Mouse (Mus musculus) 416B (cell line): ENCODE results near the gene Pja2.
A peak's percentile ranks its signal among the peaks of the same experiment; 100 is the strongest.
"Not testable (repeated sequence)": the region's sequence is repeated elsewhere in the genome, so short reads cannot be mapped to it uniquely, and the experiment has no call there.

Experiments
- DNase-seq: peaks from one replicate; pipeline ENCODE4 v3.0.0; 2011; ENCODE audit warnings: low read depth

The Pja2 gene

DNA sequence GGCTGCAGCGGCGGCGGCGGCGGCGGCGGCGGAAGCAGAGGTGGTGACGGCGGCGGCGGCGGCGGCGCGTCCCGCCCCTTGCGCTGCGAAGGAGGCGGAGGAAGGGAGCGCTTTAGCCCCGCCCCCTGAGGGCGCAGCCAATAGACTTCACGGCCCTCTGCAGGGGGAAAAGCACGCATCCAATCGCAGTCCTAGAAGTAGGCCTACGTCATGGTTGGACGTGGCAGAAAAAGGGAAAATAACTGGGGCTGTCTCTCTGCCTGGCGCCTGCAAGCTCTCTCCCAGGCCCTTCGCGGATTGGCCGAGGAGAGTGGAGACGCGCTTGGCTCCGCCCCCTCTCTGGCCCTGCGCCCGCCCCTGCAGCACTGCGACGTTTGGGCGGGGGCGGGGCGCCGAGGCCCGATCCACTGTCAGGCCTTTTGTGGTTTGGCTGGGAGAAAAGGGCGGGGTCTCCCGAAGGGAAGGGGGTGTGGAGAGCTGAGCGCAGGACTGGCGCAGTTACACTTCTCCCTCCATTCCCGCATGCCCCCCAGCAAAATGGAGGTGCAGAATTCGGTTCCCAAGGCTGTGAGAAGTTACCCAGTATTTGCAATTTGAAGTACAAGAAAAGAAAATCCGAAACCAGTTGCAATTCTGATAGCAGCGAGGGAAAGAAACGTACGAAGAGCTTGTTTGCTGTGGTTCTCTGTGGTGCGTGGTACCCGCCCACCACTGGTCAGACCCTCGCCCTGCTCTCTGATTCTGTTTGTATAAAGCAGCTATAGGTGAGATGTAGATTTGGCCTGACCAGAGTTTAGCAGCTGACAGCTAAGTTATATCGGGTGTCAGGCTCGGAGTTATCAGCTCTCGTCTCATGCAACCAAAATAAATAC, at the start of gene Pja2:
Gene Pja2, minus strand, starts transcription at position 19 of the 872 bp plus-strand sequence.
- peak; percentile 100 for DNase-seq

DNA sequence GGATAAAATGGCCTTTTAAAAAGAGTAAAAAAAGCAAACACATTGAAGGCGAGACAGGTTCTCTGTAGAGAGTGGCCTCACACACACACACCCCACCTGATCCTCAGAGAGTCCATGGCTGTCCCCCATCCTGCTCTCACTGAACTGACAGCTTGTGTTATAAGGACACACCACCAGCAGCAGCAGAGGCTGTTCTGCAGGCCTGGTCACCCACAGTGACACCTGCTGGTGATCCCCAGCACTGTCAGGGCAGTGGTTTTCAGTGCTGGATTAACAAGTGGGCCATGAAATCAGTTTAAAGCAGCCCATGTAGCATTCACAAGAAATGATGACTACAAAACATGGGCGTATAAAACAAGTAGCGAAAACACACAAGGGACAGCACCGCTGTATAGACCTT, 43.6 kb upstream of the Pja2 start:
- DNase-seq, result peak; percentile 66

DNA sequence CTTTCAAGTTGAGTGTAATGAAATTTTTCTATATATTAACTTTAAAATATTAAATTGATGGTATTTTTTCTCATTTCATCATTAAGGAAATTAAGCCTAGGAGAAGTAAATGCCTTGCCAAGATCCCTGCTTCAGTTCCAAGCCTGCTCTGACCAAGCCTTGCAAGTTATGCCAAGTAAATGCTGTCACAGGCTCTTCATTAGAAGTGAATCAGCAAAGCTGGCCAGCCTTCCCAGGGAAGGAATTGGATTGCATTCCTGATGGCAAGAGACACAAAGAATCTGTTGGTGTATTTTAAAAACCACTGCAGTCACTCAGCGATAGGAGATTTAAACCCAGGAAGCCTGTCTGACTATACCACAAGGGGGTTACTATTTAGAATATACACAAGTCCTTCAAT, 32.0 kb upstream of the Pja2 start:
- no peak for DNase-seq

DNA sequence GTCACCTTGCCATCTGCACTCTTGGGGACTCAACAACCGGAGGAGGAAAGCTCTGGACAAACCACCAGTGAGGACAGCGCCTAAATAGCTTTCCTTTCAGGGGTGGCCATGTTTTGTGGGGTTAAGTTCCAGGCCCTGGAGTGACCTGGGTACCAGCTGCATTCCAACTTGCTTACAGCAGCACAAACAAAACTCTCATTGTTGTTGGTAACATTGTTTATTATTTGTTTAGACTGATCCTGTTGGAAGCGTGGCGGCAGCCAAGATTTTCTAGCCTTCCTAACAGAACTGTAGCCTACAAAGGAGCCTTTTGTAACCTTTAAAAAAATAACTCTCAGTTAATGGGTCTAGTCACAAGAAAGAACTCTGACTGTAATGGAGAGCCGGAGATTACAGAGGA, 30.9 kb upstream of the Pja2 start:
- DNase-seq, result no peak

DNA sequence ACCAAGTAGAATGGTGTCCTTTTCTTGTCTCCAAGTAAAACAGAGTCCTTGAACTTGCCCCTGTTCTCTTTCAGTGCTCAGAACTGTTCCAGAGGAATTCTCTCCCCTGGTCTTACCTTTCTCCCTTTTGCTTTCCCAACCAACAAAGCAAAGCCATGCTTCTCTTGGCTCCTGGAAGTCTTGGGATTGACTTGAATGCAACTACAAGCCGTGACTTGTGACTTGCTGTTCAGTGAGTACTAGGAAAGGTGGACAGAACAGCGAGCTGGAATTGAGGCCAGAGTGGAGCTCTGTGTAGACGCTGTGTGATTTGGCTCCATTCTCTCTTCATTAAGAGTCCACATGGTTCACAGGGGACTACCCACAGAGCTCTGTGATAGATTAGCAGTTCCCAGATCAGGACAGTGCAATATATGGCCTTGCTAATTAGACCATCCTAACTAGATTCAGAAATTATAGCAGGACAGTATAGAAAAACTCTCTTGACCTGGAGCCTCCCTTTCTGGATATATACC, 30.3 kb upstream of the Pja2 start:
- no peak for DNase-seq

DNA sequence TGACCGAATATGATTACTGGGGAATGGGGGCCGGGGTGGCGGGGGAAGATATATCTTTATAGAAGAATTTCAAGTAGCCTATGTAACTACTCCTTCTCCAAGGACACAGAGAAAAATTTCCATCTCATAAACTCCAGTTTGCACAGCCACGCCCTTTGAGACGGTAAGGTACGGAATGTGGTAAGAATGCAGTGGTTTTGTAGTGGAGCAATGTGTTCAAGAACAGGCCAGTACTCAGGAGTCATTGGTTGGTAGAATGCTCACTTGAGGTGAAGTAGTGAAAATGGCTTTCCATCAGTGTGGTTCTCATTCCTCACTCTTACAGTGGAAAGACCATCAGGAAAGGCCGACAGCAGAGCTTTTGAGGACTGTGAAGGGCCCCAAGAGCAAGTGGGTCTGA, 22.2 kb upstream of the Pja2 start:
- DNase-seq, result no peak

DNA sequence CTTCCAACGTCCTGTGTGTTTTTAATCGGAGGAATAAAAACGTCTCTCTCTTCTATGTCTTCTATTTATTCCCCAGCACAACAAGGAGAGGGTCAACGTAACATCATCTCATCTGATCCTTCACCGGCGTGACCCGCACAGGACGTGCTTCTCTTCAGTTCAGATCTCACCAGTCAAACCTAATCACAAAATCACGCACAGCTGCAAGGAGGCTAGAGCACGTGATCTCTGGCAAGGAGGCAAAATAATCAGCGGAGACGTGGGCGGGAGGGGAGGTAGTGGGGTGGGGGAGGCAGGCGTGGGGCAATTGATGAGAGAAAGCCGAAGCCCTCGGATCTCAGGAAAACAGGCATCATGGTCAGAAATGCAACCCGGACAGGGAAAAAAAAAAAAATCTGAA, 14.4 kb upstream of the Pja2 start:
- no peak for DNase-seq

DNA sequence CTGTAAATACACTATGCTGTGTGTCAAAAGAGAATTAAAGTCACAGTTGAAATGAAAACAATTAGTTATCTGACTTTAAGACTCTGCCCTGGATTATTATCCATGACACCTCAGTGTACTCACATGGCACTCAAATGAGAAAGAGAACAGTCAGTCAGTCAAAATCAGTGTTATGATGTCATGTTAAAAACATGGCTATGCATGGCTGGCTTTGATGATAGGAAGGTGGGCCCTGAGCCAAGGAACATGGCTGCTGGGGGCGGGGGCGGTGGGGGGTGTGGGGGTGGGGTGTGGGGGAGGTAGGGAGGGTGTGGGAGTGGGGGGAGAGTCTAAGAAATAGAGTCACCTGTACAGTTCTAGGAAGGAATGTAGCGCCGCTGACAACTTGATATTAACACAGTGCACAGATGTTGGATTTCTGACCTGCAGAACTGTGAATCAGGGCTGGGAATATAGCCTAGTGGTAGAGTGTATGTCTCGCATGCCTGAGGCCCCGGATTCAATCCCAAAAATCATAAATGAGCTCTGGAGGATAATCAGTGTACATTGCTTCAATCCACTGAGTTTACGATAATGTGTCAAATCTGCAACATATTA, 13.0 kb upstream of the Pja2 start:
- DNase-seq, result no peak

DNA sequence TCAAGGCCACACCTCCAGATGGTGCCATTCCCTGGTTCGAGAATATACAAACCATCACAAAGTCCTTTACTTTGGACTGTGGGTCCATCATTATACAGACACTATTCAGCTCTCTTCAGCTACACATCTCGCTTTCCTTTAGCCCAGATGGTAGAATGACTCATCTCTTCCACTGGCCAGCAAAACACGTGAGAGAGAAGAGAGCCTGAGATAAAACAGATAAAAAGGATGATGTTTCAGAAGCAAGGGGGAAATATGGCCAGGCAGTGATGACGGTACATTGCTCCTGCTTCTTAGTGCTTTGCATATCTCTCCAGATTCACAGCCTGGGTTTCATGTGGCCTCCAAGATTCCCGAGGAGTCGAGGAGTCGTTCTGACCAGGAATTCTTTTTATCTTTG, 10.0 kb upstream of the Pja2 start:
- DNase-seq, result peak; percentile 88

DNA sequence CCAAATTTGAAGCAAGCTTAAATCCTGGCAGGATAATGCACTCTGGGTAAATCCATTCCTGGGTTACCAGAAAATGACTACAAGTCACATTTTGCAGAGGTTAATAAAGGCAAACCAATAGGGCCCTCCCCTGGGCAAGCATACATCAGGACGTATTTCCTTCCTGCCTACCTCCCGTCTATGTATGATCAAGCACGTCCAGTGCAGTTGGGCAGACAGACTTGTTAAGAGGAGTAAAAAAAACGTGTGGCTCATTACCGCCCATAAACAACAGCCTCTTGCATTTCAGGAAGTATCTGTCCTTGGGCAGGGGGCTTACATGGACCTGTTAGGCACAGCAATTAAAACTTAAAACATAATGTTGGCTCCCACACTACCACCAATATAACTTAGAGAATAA, 8.0 kb upstream of the Pja2 start:
- peak; percentile 28 for DNase-seq

DNA sequence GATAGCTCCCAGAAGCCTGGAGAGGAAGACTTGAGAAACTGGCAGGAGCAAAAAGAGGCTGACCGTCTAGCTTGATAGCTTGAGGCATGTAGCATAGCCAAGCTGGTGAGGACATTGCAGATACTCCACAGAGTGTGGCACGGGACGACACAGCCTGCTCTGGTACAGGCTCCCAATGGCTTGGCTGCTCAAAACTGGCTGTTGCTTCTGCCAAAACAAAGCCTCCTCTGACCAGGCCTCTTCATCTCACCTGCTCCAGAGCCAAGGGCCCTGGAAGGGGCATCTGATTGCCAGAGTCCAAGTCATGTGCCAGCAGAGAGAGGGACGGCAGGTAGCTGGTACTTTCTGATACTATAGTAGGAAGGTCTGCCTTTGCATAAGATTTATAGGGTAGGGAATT, 5.5 kb upstream of the Pja2 start:
- no peak for DNase-seq

DNA sequence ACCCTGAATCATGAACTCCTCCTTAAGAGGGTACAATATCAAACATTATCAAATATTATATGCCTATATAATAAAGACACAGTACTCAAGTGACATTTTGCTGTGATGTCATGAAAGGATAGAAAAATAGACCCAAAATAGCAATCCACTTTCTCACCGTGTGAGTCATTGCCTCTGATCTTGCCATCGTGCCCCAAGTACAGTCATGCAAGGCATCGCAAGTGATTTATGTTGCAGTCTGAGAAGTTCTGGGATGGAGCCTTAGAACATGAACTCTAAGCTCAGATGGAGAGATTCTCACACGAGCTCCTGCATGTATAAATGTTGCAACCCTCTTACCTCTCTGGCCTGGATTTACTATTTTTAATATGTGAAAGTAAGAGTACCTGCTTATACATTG, 2.2 kb upstream of the Pja2 start:
- DNase-seq, result peak; percentile 32

DNA sequence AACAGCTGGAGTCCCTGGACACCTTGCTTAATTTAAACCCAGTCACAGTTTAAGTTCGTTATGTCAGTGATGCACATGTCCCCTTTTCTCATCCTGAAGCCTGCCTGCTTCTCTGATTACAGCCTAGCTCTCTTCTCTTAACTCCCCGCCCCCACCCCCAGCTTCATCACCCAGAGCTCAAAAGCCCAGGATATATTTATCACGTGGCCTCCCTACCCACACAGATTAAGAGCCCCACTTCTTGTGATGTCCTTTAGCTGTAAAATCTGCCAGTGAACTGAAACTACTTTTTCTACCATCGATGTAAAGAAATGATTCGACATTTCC, 1.0 kb upstream of the Pja2 start:
- peak; percentile 39 for DNase-seq

DNA sequence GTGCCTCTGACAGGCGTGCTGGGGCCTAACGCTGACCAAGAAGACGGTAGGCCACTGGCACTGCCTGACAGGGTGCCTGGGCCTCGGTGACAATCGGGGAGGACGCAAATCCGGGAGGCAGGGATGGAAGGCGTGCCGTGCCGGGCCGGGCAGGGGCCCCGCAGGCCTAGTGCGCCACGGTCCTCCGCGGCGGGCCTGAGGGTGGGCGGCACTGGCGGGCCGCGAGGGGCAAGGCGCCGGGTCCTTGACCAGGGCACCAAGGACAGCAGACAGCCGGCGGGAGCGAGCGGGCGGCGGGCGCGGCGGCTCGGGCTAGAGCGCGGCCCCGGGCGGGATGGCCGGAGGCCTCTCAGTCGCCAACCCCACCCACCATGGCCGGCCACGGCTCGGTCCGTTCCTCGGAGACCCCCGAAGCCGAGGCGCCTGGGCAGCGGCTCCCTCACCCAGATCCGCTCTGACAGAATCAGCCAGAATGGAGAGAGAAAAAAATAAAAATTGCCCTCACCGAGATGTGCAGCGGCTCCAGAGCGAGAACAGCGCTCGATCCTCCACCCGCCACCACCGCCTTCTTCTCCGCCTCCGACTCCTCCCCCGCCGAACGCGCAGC, 322 bp downstream of the Pja2 start:
- DNase-seq, result peak; percentile 44

DNA sequence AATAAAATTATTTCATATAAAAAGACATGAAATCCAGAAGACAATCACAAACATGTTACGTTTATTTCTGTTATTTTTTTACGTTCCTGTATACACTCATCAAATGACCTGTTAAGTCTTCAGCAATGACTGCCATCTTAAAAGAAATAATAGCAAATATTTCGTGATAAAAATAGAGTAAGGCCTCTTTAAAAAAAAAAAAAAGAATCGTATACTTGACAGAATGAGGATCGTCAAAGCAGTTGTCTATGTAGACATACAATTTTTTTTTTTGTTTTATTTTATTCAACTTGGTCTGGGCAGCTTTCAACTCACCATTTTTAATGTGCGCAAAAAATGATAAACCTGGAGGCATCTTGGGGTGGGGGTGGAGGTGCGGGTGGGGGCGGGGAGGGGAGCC, 831 bp downstream of the Pja2 start:
- no peak for DNase-seq

DNA sequence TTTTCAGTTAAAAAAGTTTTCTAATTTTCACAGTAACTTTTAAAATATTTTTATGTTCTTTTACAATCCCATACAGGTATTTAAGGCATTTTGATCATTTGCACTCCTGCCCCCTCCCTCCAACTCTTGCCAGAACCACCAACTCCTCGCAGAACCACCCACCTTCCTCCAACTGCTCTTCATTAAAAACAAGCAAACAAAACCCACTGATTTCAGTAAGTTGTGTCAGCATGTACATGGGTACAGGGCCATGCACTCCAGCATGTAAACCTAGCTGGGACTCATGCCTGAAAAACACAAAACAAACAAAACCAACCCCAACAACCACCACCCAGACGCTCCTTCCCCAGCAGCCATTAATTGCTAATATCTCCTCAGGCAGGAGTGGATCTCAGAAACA, 7.2 kb downstream of the Pja2 start:
- no peak for DNase-seq

DNA sequence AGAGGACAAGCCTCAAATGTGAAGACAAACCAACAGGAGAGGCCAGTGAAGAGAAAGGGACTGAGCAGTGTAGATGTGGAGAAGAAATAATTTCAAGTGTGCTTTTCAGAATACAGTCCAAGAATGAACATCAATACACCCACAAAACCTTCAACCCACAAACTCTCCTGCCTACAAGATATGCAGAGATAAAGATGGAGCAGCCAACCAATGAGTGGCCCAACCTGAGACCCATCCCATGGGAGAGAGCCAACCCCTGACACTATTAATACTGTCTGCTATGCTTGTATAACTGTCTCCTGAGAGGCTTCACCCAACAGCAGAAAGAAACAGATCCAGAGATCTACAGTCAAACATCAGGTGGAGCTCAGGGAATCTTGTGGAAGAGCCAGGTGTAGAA, 16.3 kb downstream of the Pja2 start:
- no peak for DNase-seq

DNA sequence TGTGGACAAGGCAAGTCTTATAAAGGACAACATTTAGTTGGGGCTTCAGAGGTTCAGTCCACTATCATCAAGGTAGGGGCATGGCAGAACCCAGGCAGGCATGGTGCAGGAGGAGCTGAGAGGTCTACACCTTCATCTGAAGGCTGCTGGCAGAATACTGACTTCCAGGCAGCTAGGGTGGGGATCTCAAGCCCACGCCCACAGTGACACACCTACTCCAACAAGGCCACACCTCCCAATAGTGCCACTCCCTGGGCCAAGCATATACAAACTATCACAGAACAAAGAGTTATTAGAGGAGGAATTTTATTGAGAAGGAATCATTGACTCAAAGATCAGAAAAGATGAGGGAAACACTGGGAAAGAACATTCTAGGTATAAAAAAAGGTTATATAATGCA, 17.2 kb downstream of the Pja2 start:
- not testable (repeated sequence) for DNase-seq

DNA sequence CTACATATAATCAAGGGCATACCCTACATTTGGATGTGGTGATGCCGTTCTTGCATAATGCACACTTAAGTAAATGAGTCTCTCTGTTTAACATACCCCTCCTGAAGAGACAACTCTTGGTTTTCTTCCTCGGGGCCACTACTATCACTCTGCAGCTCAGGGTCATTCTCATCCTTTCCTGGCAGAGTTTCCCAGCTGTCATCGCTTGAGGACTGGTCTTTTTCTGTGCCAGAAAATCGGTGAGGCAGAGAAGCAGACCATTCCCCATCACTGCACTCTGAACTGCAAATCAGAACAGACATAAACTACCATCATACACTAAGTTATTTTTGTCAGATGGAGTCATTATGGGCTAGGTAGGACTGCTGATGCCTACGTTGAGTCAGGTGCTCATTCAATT, 34.1 kb downstream of the Pja2 start:
- no peak for DNase-seq

DNA sequence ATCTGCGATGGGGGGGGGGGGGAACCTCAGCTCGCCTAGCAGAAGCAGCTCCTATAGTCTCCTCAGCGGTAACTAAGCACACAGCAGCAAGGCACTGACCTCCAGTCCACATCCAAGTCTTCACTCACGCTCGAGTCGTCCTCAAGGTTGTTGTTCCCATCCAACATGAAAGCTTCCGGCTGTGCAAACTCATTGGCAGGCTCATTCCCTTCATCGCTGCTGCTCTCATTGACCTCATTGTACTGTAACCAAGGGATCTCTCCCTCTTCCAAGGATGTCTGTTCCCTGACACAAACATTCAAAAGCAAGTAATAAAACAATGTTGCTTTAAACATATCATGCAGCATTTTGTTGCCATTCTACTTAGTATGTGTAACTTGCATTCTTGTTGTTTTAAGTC, 39.0 kb downstream of the Pja2 start:
- DNase-seq, result no peak

DNA sequence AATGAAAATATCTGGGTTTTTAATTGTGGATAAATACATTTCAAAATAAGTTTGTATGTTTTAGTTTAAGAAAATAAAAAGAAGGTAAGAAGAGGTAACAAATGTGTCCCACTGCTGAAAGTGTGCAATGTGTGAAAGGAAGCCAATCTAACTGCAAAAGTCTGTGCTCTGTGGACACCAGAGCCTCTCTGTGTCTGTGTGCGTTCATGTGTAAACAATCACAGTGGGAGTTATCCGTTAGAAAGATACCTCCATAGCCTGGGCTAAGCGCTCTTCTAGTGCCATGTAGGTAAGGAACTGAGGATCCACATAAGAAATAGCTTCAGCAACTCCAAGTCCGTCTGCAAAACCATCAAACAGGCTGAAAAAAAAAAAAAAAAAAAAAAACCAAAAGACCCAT, 42.0 kb downstream of the Pja2 start:
- no peak for DNase-seq

DNA sequence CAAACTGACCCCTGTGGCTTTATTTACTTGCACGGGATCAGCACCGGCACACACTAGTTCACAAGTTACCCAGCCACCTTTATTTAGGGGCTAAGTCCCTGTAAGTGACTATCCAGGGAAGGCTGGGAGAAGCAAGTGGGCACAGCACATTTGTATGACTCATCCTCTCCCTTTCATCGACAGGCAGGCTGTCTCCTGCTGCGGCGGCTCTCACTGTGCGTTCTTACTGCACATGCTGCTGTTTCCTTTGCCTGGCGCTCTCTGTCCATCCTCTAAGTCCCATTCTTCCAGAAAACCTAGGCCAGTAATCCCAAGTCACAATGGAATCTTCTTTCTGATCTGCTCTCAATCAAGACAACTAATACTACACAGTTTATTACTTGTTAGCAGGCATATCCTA, 43.7 kb downstream of the Pja2 start:
- peak; percentile 8 for DNase-seq

DNA sequence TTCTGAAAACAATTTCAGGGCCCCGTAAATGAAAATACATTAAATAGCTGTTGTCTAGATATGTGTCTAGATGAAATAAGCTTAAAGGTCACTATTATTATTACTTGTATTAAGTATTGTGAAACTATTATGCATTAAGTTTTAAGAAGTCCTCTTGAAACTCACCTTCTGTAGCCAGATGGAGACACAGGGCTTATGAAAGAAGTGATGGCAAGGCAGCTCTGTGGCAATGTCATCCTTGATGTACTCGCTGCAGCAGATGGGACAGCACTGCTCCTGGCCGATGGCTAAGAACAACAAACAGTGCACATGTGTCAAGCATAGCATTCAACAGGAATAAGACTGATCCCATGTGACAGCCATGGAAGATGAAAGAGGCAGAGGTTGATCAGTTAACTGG, 44.9 kb downstream of the Pja2 start:
- DNase-seq, result no peak
